Mouse (Mus musculus) CH12.LX (cell line): ENCODE measurements around the gene Trpv1.

Experiments
- CTCF ChIP-seq, 2 experiments: IDR thresholded peaks in 1 of 2; conservative IDR thresholded peaks in 1 of 2; 2 replicates each; pipeline ENCODE4 v1.5.1; 2011 to 2012; ENCODE audit warnings: low read depth in 2 of 2, low read length in 2 of 2, improper control_type of control experiment in 1 of 2, inconsistent platforms in 1 of 2, mild to moderate bottlenecking in 1 of 2, moderate library complexity in 1 of 2
- KAT2A ChIP-seq: IDR thresholded peaks from 2 replicates; pipeline ENCODE4 v1.6.1; 2012; ENCODE audit warnings: low read length, improper control_type of control experiment, inconsistent platforms; ENCODE audit not compliant: insufficient replicate concordance
- MAFK ChIP-seq: IDR thresholded peaks from 2 replicates; pipeline ENCODE4 v1.6.1; 2011; ENCODE audit warnings: low read length, improper control_type of control experiment; ENCODE audit not compliant: insufficient replicate concordance
- RCOR1 ChIP-seq: conservative IDR thresholded peaks from 2 replicates; pipeline ENCODE4 v1.6.1; 2012; ENCODE audit warnings: low read depth, mild to moderate bottlenecking, inconsistent platforms, low read length, improper control_type of control experiment
- TCF12 ChIP-seq: IDR thresholded peaks from 2 replicates; pipeline ENCODE4 v1.6.1; 2014; ENCODE audit warnings: low read depth, mild to moderate bottlenecking, inconsistent platforms, low read length, improper control_type of control experiment

- TF ChIP-seq MAFK (no peak), RCOR1 (no peak), CTCF (conservative IDR thresholded peaks at IDR 0.05 in 1 of 2, IDR thresholded peaks at IDR 0.05 in 1 of 2; ENCODE audit: low read depth in 2 of 2, low read length in 2 of 2) (no peak), KAT2A (no peak), TCF12 (no peak)
These were observed 49.8 kb downstream of the Trpv1 start for GRCm38 (mm10) chr11:73283926-73284325.
